Comparison of ENCODE assay signal across 11 mouse cellular contexts in genomic region chr10:70119851-70120370, GRCm38 (mm10). TPM values are rescaled to one million over a fixed set of nuclear protein-coding genes. Genes with fewer than 3 reads are reported as not detected.
DNase-seq lines count a peak whose midpoint lies in the region; ATAC-seq lines count a peak whose summit lies in the region.
"Had no signal": no experiment of that assay in that cellular context is flagged by ENCODE, and none has a peak within 500 bp of the region (broad histone marks: within the 10 kb centered on the region; RNA-seq: fewer than 3 reads in every experiment).

No protein-coding gene starts in this region.

- peak overlapping the region in 1 of 2 experiments; percentile 2; a peak in 1 of 4 replicates for H3K4me3 ChIP-seq in heart, embryonic 14.5 days (ENCODE audit: control insufficient read depth in 1 of 2, insufficient read depth in 1 of 2, low read depth in 1 of 2, low read length in 2 of 2)
- peak overlapping the region; percentile 20 for H3K4me3 ChIP-seq in erythroblast, embryonic 14.5 days (replicated peaks)
- H3K4me3 ChIP-seq in megakaryocyte, embryonic 14.5 days (replicated peaks) = peak overlapping the region; percentile 77
- H3K4me3 ChIP-seq: embryonic facial prominence, embryonic 13.5 days had no signal

- H3K4me1 ChIP-seq in heart, embryonic 14.5 days (ENCODE audit: control insufficient read depth in 2 of 2, insufficient read depth in 2 of 2, low read length in 2 of 2) = peaks cover 32 to 49% of the 10 kb centered on the region in 2 experiments
- H3K4me1 ChIP-seq in erythroblast, embryonic 14.5 days (ENCODE audit: control insufficient read depth) = peaks cover 57% of the 10 kb centered on the region
- H3K4me1 ChIP-seq in megakaryocyte, embryonic 14.5 days = peaks cover 70% of the 10 kb centered on the region

- H3K9me3 ChIP-seq in heart, embryonic 14.5 days (ENCODE audit: control insufficient read depth, low read length) = no peaks in the 10 kb centered on the region
- no peaks in the 10 kb centered on the region for H3K9me3 ChIP-seq in erythroblast, embryonic 14.5 days (ENCODE audit: control insufficient read depth, low read length)
- peaks cover 8% of the 10 kb centered on the region; the same call in 1 of the 2 replicates for H3K9me3 ChIP-seq in megakaryocyte, embryonic 14.5 days
- H3K9me3 ChIP-seq: embryonic facial prominence, embryonic 13.5 days had no signal

- H3K9ac ChIP-seq in heart, embryonic 14.5 days (ENCODE audit: low read length) = peak overlapping the region; percentile 66
- H3K9ac ChIP-seq: embryonic facial prominence, embryonic 13.5 days had no signal

- no peak for DNase-seq in heart, adult 9 months (ENCODE audit: low spot score in 2 of 2)
- peak; percentile 41 to 48 for DNase-seq in B cell, adult 2 months
- no peak for DNase-seq in frontal cortex, postnatal 36 days (ENCODE audit: low spot score in 2 of 2)
- no peak for DNase-seq in embryo, embryonic 10.5 days (ENCODE audit: low spot score)
- no peak for DNase-seq in left cerebral cortex, adult 9 months (ENCODE audit: low spot score in 2 of 2)
- DNase-seq: lung, adult 18-20 months had no signal

- 19% methylated on average over 9 of the region's 9 CpGs for WGBS in heart, embryonic 14.5 days

- peak overlapping the region; percentile 51 for H3K4me2 ChIP-seq in heart, embryonic 14.5 days (ENCODE audit: low read length)
- H3K4me2 ChIP-seq: embryonic facial prominence, embryonic 13.5 days had no signal

- H3K27ac ChIP-seq in heart, embryonic 14.5 days (replicated peaks in 1 of 2; ENCODE audit: control insufficient read depth in 1 of 2, insufficient read depth in 1 of 2, low read depth in 2 of 2, low read length in 2 of 2) = peak overlapping the region; percentile 86 to 90
- H3K27ac ChIP-seq: embryonic facial prominence, embryonic 13.5 days had no signal

- no peaks in the 10 kb centered on the region for H3K36me3 ChIP-seq in heart, embryonic 14.5 days (ENCODE audit: control insufficient read depth, insufficient read depth, low read length)
- H3K36me3 ChIP-seq in erythroblast, embryonic 14.5 days (ENCODE audit: control insufficient read depth) = peaks cover 12% of the 10 kb centered on the region
- peaks cover 25% of the 10 kb centered on the region for H3K36me3 ChIP-seq in megakaryocyte, embryonic 14.5 days (replicated peaks; ENCODE audit: low read length)
- H3K36me3 ChIP-seq: embryonic facial prominence, embryonic 13.5 days had no signal

- ATAC-seq in heart, embryonic 14.5 days (ENCODE audit: insufficient number of reproducible peaks, insufficient read depth, low FRiP score, low read depth) = peak; percentile 67

- no peaks in the 10 kb centered on the region for H3K27me3 ChIP-seq in heart, embryonic 14.5 days (ENCODE audit: control insufficient read depth, insufficient read depth, low read length)
- H3K27me3 ChIP-seq in erythroblast, embryonic 14.5 days (ENCODE audit: control insufficient read depth) = no peaks in the 10 kb centered on the region
- H3K27me3 ChIP-seq in megakaryocyte, embryonic 14.5 days (replicated peaks) = no peaks in the 10 kb centered on the region
- H3K27me3 ChIP-seq: embryonic facial prominence, embryonic 13.5 days; Patski had no signal

RNA-seq across cellular contexts. Expression of gene Ccdc6, which starts 23.0 kb away (rescaled TPM):
- polyA plus RNA-seq in heart, embryonic 14.5 days (2014; fragmentation: Nextera tagmentation; extraction: Ambion mirVana) = 22.9 and 24.8 TPM in 2 replicates
- polyA plus RNA-seq in erythroblast, embryonic 14.5 days (2012) = 0.61 and 1.6 TPM in 2 replicates
- polyA plus RNA-seq in megakaryocyte, embryonic 14.5 days (2012; ENCODE audit: insufficient read depth, low replicate concordance) = 12.2 and 12.4 TPM in 2 replicates

Comparison
In these comparisons a context has a peak if more than half of its experiments do, and no peak if none do; other contexts are left out.
1. DNase-seq: peak in B cell, adult 2 months (2 of 2); none in heart, adult 9 months (0 of 2), frontal cortex, postnatal 36 days (0 of 2), embryo, embryonic 10.5 days (single experiment) and left cerebral cortex, adult 9 months (0 of 2).